Mouse (Mus musculus): ENCODE data around the gene Hpse2.

Hpse2 gene

DNA sequence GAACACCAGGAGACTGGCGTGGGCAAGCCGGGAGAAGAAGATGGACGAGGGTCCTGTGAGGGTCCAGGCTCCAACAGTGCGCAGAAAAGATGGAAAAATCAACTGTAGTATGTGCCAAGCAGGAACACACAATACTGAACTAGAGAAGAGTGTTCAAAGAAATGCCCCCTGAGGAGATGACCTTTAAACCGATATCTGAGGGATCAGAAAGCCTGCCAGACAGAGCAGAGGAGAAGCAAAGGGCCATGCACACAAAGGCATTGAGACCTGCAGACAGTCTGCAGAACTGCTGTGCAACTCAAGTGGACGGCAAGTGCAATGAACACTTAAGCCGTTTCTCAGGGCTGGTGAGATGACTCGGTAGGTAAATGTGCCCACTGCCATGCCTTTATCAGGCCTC, 620.8 kb downstream of the Hpse2 start:
- DNase-seq = no peak

- no peak for DNase-seq
These were observed 623.8 kb downstream of the Hpse2 start for GRCm38 (mm10) chr19:42764398-42764797.

GRCm38 (mm10) chr19:42756671-42757070, 631.5 kb downstream of the Hpse2 start:
- DNase-seq = no peak

- DNase-seq = peak; percentile 67 to 69
These were observed 632.8 kb downstream of the Hpse2 start for GRCm38 (mm10) chr19:42755148-42755870.

DNA sequence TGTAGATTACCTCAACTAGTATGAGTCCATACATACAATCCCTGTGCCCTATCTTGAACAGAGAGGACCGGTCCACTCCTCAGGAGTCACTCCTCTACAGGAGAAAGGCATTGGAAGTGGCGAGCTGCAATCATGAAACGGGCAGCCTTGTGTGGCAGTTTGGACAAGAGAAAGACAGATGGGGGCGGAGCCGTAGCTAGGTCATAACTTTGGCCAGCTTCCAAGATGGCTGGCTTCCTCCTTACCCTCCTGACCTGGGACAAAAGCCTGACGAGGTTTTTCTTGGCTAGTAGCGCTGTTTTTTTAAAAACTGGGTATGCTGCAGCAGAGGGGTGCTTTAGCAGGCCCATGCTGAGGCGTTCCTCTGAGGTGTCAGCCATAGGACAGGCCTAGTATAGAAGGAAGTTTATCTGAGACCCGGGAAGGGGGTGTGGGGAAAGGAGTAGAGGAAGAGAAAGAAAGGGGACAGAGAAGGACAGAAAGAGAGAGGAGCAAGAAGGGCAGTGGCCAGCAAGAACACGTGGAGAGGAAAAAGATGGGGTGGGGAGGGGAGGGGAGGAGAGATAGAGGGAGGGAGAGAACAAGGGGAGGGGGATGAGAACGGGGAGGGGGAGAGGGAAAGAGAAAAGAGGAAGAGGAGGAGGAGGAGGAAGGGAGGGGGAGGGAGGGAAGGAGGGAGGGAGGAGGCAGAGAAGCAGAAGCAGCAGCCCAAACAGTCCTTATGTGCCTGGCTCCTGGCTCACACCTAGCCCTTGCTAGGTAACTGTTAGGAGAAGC, 634.8 kb downstream of the Hpse2 start:
- peak; percentile 61 to 62 for DNase-seq

GRCm38 (mm10) chr19:42752363-42752931, 635.7 kb downstream of the Hpse2 start, which contains the start of gene Pyroxd2:
Gene Pyroxd2, minus strand, starts transcription at chr19:42752775.
- DNase-seq = peak; percentile 91 to 94

- no peak for DNase-seq
These were observed 638.0 kb downstream of the Hpse2 start for GRCm38 (mm10) chr19:42750196-42750595.

DNA sequence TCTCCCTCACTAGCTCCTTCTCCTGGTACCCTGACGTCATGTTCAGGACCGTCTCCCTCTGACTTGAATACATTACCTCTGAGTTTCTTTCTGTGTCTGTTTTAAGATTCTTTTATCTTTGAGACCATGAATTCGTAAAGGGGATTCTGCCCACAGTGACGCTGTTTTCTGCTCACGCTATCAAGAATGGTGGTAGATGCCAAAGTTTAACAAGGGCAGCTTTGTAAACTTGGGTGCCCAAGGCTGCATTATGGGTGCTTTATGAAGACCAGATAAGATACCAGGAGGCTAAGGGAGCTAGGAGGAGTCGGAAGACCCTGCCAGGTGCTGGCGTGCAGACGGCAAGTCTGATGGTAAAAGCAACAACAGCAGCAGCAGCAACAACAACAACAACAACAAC, 641.5 kb downstream of the Hpse2 start:
- no peak for DNase-seq

DNA sequence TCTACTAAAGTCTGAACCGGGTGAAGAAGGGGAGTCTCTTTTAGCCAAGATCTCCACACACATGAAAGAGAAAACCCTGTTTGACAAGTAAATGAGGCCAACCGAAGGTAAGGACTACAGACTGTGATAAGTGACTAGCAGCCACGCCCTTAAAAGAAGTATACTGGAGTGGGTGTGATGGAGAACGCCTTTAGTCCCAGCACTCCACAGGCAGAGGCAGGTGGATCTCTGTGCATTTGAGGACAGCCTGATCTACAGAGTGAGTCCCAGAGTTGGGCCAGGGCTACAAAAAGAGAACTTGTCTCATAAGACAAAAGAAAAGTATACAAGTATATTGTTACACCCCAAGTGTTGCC, 642.3 kb downstream of the Hpse2 start:
- no peak for DNase-seq

DNA sequence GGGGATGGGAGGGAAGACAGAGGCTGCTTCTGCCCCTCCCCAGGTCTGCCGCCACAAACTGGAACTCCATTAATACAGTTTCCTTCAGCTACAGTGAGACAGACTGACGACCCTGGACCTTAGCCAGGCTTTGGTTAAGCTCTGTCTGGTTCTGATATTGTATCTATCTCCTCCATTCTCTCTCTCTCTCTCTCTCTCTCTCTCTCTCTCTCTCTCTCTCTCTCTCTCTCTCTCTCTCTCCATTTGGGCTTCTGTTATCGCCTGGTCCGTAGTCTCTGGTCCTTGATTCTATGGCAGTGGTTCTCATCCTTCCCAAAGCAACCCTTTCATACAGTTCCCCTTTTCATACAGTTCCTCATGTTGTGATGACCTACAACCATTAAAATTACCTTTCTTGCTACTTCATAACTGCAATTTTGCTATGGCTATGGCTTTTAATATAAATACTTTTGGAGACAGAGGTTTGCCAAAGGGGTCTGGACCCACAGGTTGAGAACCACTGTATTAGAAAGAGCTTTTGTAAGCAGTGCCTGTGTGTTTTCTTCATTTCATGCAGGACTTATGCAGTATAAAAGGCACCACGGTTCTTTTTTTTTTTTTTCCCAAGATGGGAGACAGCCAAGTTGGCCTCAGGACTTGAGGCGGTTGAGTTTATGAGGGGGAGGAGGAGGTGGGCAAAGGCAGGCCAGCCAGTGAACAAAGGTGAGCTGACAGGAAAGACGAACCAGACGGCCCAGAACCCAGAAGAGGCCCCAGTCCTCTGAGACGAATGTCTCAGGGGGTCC, 642.9 kb downstream of the Hpse2 start:
- no peak for DNase-seq

GRCm38 (mm10) chr19:42744162-42744586, 644.0 kb downstream of the Hpse2 start:
- DNase-seq = peak; percentile 79 to 80

GRCm38 (mm10) chr19:42743261-42743660, 644.9 kb downstream of the Hpse2 start:
- no peak for DNase-seq

- no peak for DNase-seq
These were observed 646.3 kb downstream of the Hpse2 start for GRCm38 (mm10) chr19:42741884-42742283.

GRCm38 (mm10) chr19:42740163-42740899, 647.8 kb downstream of the Hpse2 start:
- no peak for DNase-seq

DNA sequence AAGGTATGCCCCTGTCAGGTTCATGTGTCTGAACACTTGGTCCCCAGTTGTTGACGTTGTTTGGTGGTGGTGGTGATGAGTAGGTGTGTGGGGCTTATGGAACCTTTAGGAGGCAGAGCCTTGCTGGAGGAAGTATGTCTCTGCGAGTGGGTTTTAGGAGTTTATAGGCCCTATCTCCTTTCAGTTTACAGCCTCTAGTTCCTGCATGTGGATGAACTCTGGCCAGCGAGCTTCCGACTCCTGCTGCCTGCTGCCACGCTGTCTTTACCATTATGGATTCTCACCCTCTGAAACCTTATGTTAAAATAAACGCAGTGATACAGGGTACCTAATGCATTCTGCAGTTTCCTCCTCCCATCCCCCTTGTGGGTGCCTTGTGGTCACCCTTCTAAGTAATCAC, 648.4 kb downstream of the Hpse2 start:
- DNase-seq = no peak

- no peak for DNase-seq
These were observed 650.4 kb downstream of the Hpse2 start for GRCm38 (mm10) chr19:42737753-42738152.

All from cerebellum, postnatal 10 days (tissue).